Mouse (Mus musculus) forebrain, postnatal 0 days (tissue): ENCODE results near the gene Rbpj. TPM values are rescaled to one million over a fixed set of nuclear protein-coding genes. Genes with fewer than 3 reads are reported as not detected.

Experiments
- ATAC-seq: fragments of 200-750 bp; cut with Nextera tagmentation; 2 replicates; pipeline ENCODE4 v1.8.0; 2017; ENCODE audit warnings: mild to moderate bottlenecking, moderate library complexity
- DNase-seq: peaks from one replicate; pipeline ENCODE4 v3.0.0-alpha.2; 2015
- H3K27ac ChIP-seq: fragments of 300-500 bp; sonication (generic); 2 replicates; pipeline ENCODE4 v1.5.1; 2014; ENCODE audit warnings: low read depth, mild to moderate bottlenecking, antibody characterized with exemption, low read length, moderate library complexity, mixed read lengths
- H3K27me3 ChIP-seq: fragments of 300-500 bp; sonication (generic); 2 replicates; pipeline ENCODE4 v1.6.1; 2014; ENCODE audit warnings: mild to moderate bottlenecking, low read length, mixed read lengths; ENCODE audit not compliant: insufficient read depth
- H3K36me3 ChIP-seq: fragments of 300-500 bp; sonication (generic); 2 replicates; pipeline ENCODE4 v1.6.1; 2014; ENCODE audit warnings: mild to moderate bottlenecking, moderate library complexity; ENCODE audit not compliant: insufficient read depth
- H3K4me1 ChIP-seq: fragments of 300-500 bp; sonication (generic); 2 replicates; pipeline ENCODE4 v1.6.1; 2014; ENCODE audit warnings: antibody characterized with exemption; ENCODE audit not compliant: insufficient read depth
- H3K4me2 ChIP-seq: fragments of 300-500 bp; sonication (generic); 2 replicates; pipeline ENCODE4 v1.6.1; 2014; ENCODE audit warnings: low read depth, mild to moderate bottlenecking, moderate library complexity
- H3K4me3 ChIP-seq: fragments of 300-500 bp; sonication (generic); 2 replicates; pipeline ENCODE4 v1.5.1; 2014; ENCODE audit warnings: low read depth, low read length, mixed read lengths
- H3K9ac ChIP-seq: fragments of 300-500 bp; sonication (generic); 2 replicates; pipeline ENCODE4 v1.6.1; 2014; ENCODE audit warnings: mild to moderate bottlenecking
- H3K9me3 ChIP-seq: fragments of 300-500 bp; sonication (generic); 2 replicates; pipeline ENCODE4 v1.6.1; 2016; ENCODE audit warnings: low read length
- CTCF ChIP-seq: sonication (generic); IDR thresholded peaks from 2 replicates; pipeline ENCODE4 v1.5.1; 2016; ENCODE audit warnings: antibody characterized with exemption, control low read depth, low read depth
- WGBS: fragments of 180-500 bp; shearing (Covaris S2); extraction: QIAGEN DNeasy Blood & Tissue Kit; methylation state at CpG from one replicate; pipeline ENCODE4 v1.1.7; 2014; 5-methylcytosine and 5-hydroxymethylcytosine counted together
- polyA plus RNA-seq: library from polyadenylated mRNA; unstranded; fragments of >200 nt; fragmentation: Nextera tagmentation; extraction: Ambion mirVana; gene quantifications from 2 replicates; pipeline ENCODE4 v1.2.1, GENCODE M21; 2015
- total RNA-seq: library from RNA; depleted of rRNA; stranded (reverse); fragments of >200 nt; gene quantifications from 2 replicates; pipeline ENCODE4 v1.2.3, GENCODE M21; 2014

Rbpj gene
- total and polyA plus RNA-seq, 2 experiments from 2014 or later, result 19.4 to 25.4 TPM

DNA sequence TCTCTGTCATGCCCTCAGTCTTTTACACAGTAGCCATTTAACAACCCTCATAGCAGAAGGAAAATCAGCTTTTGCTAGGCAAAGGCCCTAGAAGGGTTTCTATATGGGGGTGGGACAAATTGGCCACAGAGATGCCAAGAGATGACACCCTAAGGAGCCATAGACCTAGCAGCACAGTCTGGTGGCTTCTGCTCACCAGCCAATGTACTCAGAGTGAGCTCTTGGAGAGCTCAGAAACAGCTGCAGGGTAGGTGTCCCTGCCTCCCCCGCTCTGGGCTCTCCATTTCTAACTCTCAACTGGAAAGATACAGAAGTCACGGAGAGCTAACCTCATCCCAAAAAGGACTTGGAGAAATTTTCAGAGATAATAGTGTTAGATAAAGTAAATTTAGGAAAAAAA, 44.0 kb downstream of the Rbpj start:
- Histone ChIP-seq H3K36me3 (no peaks in the 10 kb centered on the region), H3K9ac (no peak overlapping the region), H3K9me3 (no peaks in the 10 kb centered on the region), H3K27ac (no peak overlapping the region), H3K4me2 (no peak overlapping the region), H3K27me3 (no peaks in the 10 kb centered on the region), H3K4me3 (no peak overlapping the region), H3K4me1 (no peaks in the 10 kb centered on the region)
- WGBS, result 95% methylated on average over 2 of the region's 2 CpGs
- DNase-seq (no peak), ATAC-seq (no peak)
- no peak for TF ChIP-seq CTCF

DNA sequence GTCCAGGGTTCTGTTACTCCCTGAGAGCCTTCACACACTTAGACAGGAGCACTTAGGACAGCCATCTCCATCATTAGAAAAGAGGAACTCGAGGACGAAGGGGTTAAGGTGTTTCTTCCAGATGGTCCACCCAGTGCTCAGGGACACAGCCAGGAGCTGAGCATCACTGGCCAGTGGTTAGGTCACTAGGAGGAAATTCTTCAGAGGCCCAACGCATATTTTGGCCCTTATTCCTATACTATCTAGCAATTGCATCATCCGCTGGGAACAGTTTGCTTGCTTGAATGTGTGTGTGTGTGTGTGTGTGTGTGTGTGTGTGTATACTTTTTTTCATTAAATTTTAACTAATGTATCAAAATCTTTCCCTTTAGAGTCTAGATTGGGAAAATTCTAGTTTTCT, 45.5 kb downstream of the Rbpj start:
- H3K27ac ChIP-seq, result no peak overlapping the region
- H3K4me3 ChIP-seq, result no peak overlapping the region
- no peaks in the 10 kb centered on the region for H3K9me3 ChIP-seq
- H3K36me3 ChIP-seq, result no peaks in the 10 kb centered on the region
- ATAC-seq, result no peak
- TF ChIP-seq CTCF, result no peak
- H3K9ac ChIP-seq, result no peak overlapping the region
- H3K4me1 ChIP-seq, result no peaks in the 10 kb centered on the region
- H3K4me2 ChIP-seq, result no peak overlapping the region
- 87% methylated on average over 4 of the region's 4 CpGs for WGBS
- no peaks in the 10 kb centered on the region for H3K27me3 ChIP-seq
- DNase-seq, result no peak

DNA sequence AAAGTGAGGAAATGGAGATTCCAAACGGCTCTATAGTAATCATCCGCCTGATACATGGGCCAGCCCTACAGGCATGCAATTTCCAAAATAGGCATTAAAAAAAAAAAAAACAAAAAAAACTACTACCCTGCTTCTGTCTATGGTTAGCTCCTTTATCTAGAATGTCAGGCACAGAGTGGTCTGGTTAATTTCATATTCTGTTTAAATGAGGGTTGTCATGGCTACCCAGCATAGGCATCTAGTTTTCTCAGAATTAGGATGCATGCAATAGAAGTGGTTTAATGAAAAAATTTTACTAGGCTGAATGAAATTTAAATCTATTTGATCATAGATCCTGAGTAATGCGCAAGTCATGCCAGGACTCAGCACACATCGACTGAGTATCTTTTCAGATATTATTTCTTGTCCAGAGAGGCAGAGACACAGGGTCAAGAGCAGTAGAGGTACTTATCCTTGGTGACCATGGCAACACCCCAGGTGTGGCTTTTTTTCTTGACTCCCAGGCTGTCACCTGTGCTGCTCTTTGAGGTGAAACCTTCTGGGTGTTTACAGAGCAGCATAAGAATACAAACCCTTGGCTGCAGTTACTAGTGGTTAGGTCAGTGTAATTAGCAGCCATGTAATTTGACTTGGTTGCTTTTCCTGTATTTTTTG, 49.1 kb downstream of the Rbpj start:
- Histone ChIP-seq H3K36me3 (no peaks in the 10 kb centered on the region), H3K4me3 (no peak overlapping the region), H3K27me3 (no peaks in the 10 kb centered on the region), H3K27ac (no peak overlapping the region), H3K4me2 (no peak overlapping the region), H3K9me3 (no peaks in the 10 kb centered on the region), H3K9ac (no peak overlapping the region), H3K4me1 (no peaks in the 10 kb centered on the region)
- ATAC-seq (peak; percentile 94), DNase-seq (peak; percentile 12)
- WGBS, result 50% methylated on average over 4 of the region's 4 CpGs
- TF ChIP-seq CTCF, result no peak

DNA sequence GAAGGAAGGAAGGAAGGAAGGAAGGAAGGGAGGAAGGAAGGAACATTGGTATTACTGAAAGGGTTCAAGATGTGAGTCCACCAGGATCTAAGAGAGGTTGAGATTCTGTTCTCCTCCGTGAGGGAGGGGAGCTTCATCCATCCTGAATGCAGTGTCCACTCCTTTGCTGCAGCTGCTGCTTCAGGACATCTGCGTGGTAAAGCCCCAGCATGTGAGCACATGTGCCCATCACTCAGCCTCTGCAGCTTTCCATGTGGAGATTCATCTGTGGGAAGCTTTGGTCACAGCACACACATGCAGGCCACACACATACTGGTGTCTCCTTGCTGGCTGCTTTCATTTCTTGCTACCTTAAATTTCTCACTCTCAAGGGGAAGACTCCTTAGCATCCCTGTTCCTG, 50.5 kb downstream of the Rbpj start:
- H3K9me3 ChIP-seq, result no peaks in the 10 kb centered on the region
- no peak for TF ChIP-seq CTCF
- 96% methylated on average over 2 of the region's 2 CpGs for WGBS
- H3K4me1 ChIP-seq, result no peaks in the 10 kb centered on the region
- H3K4me2 ChIP-seq, result no peak overlapping the region
- no peak overlapping the region for H3K9ac ChIP-seq
- H3K27ac ChIP-seq, result no peak overlapping the region
- H3K27me3 ChIP-seq, result no peaks in the 10 kb centered on the region
- no peak overlapping the region for H3K4me3 ChIP-seq
- no peak for DNase-seq
- ATAC-seq, result no peak
- H3K36me3 ChIP-seq, result no peaks in the 10 kb centered on the region

DNA sequence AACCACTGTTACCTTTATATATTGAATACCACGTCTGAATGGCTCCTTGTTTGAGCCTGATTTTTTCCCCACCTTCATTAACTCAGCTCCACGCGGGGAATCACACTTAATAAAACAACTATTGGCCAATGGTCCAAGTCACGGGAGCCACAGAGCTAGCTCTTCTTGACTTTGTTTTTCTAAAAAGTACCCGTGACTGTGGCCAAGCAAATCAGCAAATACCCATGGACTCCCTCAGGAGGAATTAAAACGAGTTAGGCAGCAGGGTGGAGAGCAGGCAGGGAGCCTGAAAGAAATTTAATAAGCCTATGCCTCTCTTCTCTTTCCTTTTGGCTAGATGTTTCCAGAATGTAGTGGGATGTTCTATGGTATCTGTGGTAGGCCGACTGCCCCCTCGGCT, 51.9 kb downstream of the Rbpj start:
- H3K4me2 ChIP-seq, result no peak overlapping the region
- no peak for DNase-seq
- H3K4me1 ChIP-seq, result no peaks in the 10 kb centered on the region
- H3K27ac ChIP-seq, result no peak overlapping the region
- WGBS, result 72% methylated on average over 8 of the region's 8 CpGs
- H3K9me3 ChIP-seq, result no peaks in the 10 kb centered on the region
- ATAC-seq, result no peak
- TF ChIP-seq CTCF, result no peak
- no peak overlapping the region for H3K4me3 ChIP-seq
- no peaks in the 10 kb centered on the region for H3K36me3 ChIP-seq
- H3K9ac ChIP-seq, result no peak overlapping the region
- no peaks in the 10 kb centered on the region for H3K27me3 ChIP-seq

DNA sequence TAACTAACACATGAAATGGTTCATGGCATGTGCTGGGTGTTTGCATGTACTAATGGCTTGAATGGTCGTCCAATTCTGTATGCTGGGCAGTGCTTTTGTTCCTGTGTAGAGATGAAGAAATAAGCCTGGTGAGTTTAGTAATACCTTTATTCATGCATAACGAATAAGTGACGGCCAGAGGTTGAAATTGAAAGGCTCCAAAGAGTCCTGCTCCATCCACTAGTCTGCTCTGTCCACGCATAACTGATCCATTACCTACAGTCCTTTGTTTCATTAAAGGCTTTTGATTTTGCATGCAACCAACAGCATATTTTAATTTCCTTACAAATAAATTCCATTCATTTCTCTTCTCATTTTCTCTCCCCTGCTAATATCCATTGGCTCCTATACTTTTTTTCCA, 53.2 kb downstream of the Rbpj start:
- no peaks in the 10 kb centered on the region for H3K36me3 ChIP-seq
- DNase-seq (no peak), ATAC-seq (no peak)
- H3K27ac ChIP-seq, result no peak overlapping the region
- no peak overlapping the region for H3K9ac ChIP-seq
- TF ChIP-seq CTCF, result no peak
- H3K27me3 ChIP-seq, result no peaks in the 10 kb centered on the region
- 29% methylated on average over 4 of the region's 4 CpGs for WGBS
- no peaks in the 10 kb centered on the region for H3K4me1 ChIP-seq
- no peak overlapping the region for H3K4me2 ChIP-seq
- H3K4me3 ChIP-seq, result no peak overlapping the region
- H3K9me3 ChIP-seq, result no peaks in the 10 kb centered on the region

DNA sequence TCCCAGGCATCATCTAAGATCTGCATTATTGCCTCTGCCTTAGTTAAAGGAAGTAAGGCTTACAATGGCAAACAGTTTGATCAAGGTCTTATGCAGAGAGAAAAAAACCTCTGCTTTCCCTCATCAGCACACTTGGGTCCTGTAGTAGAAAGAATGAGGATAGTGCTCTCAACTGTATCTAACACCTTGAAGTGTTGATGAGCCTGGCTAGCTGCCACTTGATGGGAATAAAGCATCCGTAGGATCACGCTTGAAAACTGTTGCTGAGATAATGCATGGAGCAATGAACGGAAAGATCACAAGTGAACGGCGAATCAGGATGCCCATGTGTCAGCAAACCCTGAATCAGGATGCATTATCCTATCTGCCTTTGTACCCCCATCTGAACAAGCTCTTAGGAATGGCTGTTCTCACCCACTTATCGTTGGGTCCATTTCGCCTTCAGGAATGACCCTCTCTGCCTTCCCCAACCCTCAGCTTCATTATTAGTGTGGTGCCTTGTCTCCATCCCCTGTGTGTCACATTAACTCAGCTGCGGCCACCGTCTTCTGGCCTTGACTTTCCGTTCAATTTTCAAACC, 54.1 kb downstream of the Rbpj start:
- Histone ChIP-seq H3K4me2 (no peak overlapping the region), H3K9ac (no peak overlapping the region), H3K4me3 (no peak overlapping the region), H3K27ac (no peak overlapping the region), H3K9me3 (no peaks in the 10 kb centered on the region), H3K4me1 (no peaks in the 10 kb centered on the region), H3K36me3 (no peaks in the 10 kb centered on the region), H3K27me3 (no peaks in the 10 kb centered on the region)
- WGBS, result 82% methylated on average over 10 of the region's 10 CpGs
- no peak for DNase-seq
- no peak for TF ChIP-seq CTCF
- ATAC-seq, result no peak
